Mouse (Mus musculus) midbrain, embryonic 11.5 days (tissue): ENCODE measurements around the gene 2210016F16Rik. TPM values are rescaled to one million over a fixed set of nuclear protein-coding genes. Genes with fewer than 3 reads are reported as not detected.

Experiments used
- ATAC-seq: fragments of 200-750 bp; cut with Nextera tagmentation; 2 replicates; pipeline ENCODE4 v1.8.0; 2017; ENCODE audit warnings: moderate TSS enrichment, moderate library complexity; ENCODE audit not compliant: low FRiP score
- DNase-seq: peaks from one replicate; pipeline ENCODE4 v3.0.0; 2015; ENCODE audit warnings: low spot score; ENCODE audit errors: missing footprints
- H3K27ac ChIP-seq: fragments of 300-500 bp; sonication (generic); 2 replicates; pipeline ENCODE4 v1.5.1; 2014; ENCODE audit warnings: low read depth, low read length
- H3K27me3 ChIP-seq: fragments of 300-500 bp; sonication (generic); 2 replicates; pipeline ENCODE4 v1.6.1; 2014; ENCODE audit warnings: mild to moderate bottlenecking, low read length, moderate library complexity, mixed read lengths; ENCODE audit not compliant: control insufficient read depth, insufficient read depth
- H3K36me3 ChIP-seq: fragments of 300-500 bp; sonication (generic); 2 replicates; pipeline ENCODE4 v1.6.1; 2014; ENCODE audit warnings: mild to moderate bottlenecking, low read length, moderate library complexity, mixed read lengths; ENCODE audit not compliant: control insufficient read depth, insufficient read depth
- H3K4me1 ChIP-seq: fragments of 300-500 bp; sonication (generic); 2 replicates; pipeline ENCODE4 v1.6.1; 2014; ENCODE audit warnings: low read length; ENCODE audit not compliant: control insufficient read depth, insufficient read depth
- H3K4me2 ChIP-seq: fragments of 300-500 bp; sonication (generic); 2 replicates; pipeline ENCODE4 v1.6.1; 2014; ENCODE audit warnings: mild to moderate bottlenecking, moderate library complexity
- H3K4me3 ChIP-seq: fragments of 300-500 bp; sonication (generic); 2 replicates; pipeline ENCODE4 v1.5.1; 2014; ENCODE audit warnings: low read depth, low read length
- H3K9ac ChIP-seq: fragments of 300-500 bp; sonication (generic); 2 replicates; pipeline ENCODE4 v1.6.1; 2014; ENCODE audit warnings: low read length
- H3K9me3 ChIP-seq: fragments of 300-500 bp; sonication (generic); 2 replicates; pipeline ENCODE4 v1.6.1; 2016; ENCODE audit warnings: low read length; ENCODE audit not compliant: control insufficient read depth
- WGBS: fragments of 180-500 bp; shearing (Covaris S2); extraction: QIAGEN DNeasy Blood & Tissue Kit; methylation state at CpG from one replicate; pipeline ENCODE4 v1.1.7; 2014; 5-methylcytosine and 5-hydroxymethylcytosine counted together
- polyA plus RNA-seq: library from polyadenylated mRNA; unstranded; fragments of >200 nt; fragmentation: Nextera tagmentation; extraction: Ambion mirVana; gene quantifications from 2 replicates; pipeline ENCODE4 v1.2.1, GENCODE M21; 2014

2210016F16Rik gene
- polyA plus RNA-seq, 1 experiment from 2014 or later, result 31.1 TPM

- no peak overlapping the region for H3K4me3 ChIP-seq
- no peak overlapping the region for H3K27ac ChIP-seq
- DNase-seq (peak; percentile 89), ATAC-seq (0 out of 2 replicates have a peak, but pooled peaks have one; percentile 8)
- no peaks in the 10 kb centered on the region for H3K27me3 ChIP-seq
- H3K4me1 ChIP-seq, result peaks cover 4% of the 10 kb centered on the region; the same call in 1 of the 2 replicates
- peaks cover 3% of the 10 kb centered on the region; the same call in 1 of the 2 replicates for H3K36me3 ChIP-seq
- WGBS, result 68% methylated on average over 3 of the region's 3 CpGs
- H3K9me3 ChIP-seq, result no peaks in the 10 kb centered on the region
- H3K9ac ChIP-seq, result no peak overlapping the region
- no peak overlapping the region for H3K4me2 ChIP-seq
Observed at GRCm38 (mm10) chr13:58388379-58388778, 3.4 kb upstream of the 2210016F16Rik start.

DNA sequence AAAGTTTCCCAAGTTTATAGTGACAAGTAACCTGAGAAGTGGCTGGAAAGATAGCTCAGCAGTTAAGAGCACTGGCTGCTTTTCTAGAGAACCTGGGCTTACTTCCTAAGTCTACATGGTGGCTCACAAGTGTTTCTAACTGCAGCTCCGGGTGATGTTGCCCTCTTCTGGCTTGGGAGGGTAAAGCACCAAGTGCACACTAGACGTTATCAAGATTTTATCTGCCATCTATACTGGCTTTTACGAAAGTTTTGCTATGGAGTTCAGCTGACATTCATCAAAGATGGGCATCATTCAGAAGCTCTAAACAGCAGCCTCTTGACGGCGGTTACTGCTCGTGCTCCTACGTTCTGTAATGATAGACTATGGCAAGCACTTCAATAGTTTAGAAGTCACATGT lies 2.9 kb upstream of the 2210016F16Rik start:
- H3K4me1 ChIP-seq, result peaks cover 4% of the 10 kb centered on the region; the same call in 1 of the 2 replicates
- no peak overlapping the region for H3K9ac ChIP-seq
- 0 out of 2 replicates have a peak, but pooled peaks have one; percentile 14 for ATAC-seq
- H3K27ac ChIP-seq, result no peak overlapping the region
- H3K36me3 ChIP-seq, result peaks cover 3% of the 10 kb centered on the region; the same call in 1 of the 2 replicates
- no peaks in the 10 kb centered on the region for H3K27me3 ChIP-seq
- H3K4me3 ChIP-seq, result no peak overlapping the region
- DNase-seq, result peak; percentile 94
- no peak overlapping the region for H3K4me2 ChIP-seq
- WGBS, result 21% methylated on average over 7 of the region's 7 CpGs
- no peaks in the 10 kb centered on the region for H3K9me3 ChIP-seq

GRCm38 (mm10) chr13:58385547-58385920 lies 509 bp upstream of the 2210016F16Rik start:
- H3K27me3 ChIP-seq, result no peaks in the 10 kb centered on the region
- ATAC-seq (0 out of 2 replicates have a peak, but pooled peaks have one; percentile 3), DNase-seq (no peak)
- peaks cover 14% of the 10 kb centered on the region for H3K9me3 ChIP-seq
- peak overlapping the region; percentile 89 for H3K9ac ChIP-seq
- H3K27ac ChIP-seq, result no peak overlapping the region
- peaks cover 19% of the 10 kb centered on the region for H3K36me3 ChIP-seq
- peak overlapping the region; percentile 77 for H3K4me3 ChIP-seq
- WGBS, result 87% methylated on average over 7 of the region's 7 CpGs
- peaks cover 4% of the 10 kb centered on the region; the same call in 1 of the 2 replicates for H3K4me1 ChIP-seq
- H3K4me2 ChIP-seq, result peak overlapping the region; percentile 83

GRCm38 (mm10) chr13:58384371-58384770 lies 654 bp downstream of the 2210016F16Rik start:
- H3K9ac ChIP-seq, result peak overlapping the region; percentile 89
- peaks cover 4% of the 10 kb centered on the region; the same call in 1 of the 2 replicates for H3K4me1 ChIP-seq
- H3K4me3 ChIP-seq, result peak overlapping the region; percentile 77
- peak overlapping the region; percentile 83 for H3K4me2 ChIP-seq
- peaks cover 23% of the 10 kb centered on the region for H3K36me3 ChIP-seq
- peaks cover 22% of the 10 kb centered on the region for H3K9me3 ChIP-seq
- WGBS, result 57% methylated on average over 11 of the region's 11 CpGs
- ATAC-seq (no peak), DNase-seq (no peak)
- no peak overlapping the region for H3K27ac ChIP-seq
- H3K27me3 ChIP-seq, result no peaks in the 10 kb centered on the region

GRCm38 (mm10) chr13:58373153-58373470 lies 11.9 kb downstream of the 2210016F16Rik start:
- H3K27ac ChIP-seq, result no peak overlapping the region
- H3K9me3 ChIP-seq, result no peaks in the 10 kb centered on the region
- H3K9ac ChIP-seq, result no peak overlapping the region
- 93% methylated on average over 2 of the region's 2 CpGs for WGBS
- no peak overlapping the region for H3K4me2 ChIP-seq
- no peak for DNase-seq
- H3K4me3 ChIP-seq, result no peak overlapping the region
- H3K4me1 ChIP-seq, result no peaks in the 10 kb centered on the region
- no peak for ATAC-seq
- no peaks in the 10 kb centered on the region for H3K36me3 ChIP-seq
- no peaks in the 10 kb centered on the region for H3K27me3 ChIP-seq

GRCm38 (mm10) chr13:58372278-58373152 lies 12.5 kb downstream of the 2210016F16Rik start:
- ATAC-seq, result no peak
- DNase-seq, result no peak
- Histone ChIP-seq H3K27me3 (no peaks in the 10 kb centered on the region), H3K4me2 (no peak overlapping the region), H3K27ac (no peak overlapping the region), H3K9me3 (no peaks in the 10 kb centered on the region), H3K9ac (no peak overlapping the region), H3K36me3 (no peaks in the 10 kb centered on the region), H3K4me3 (no peak overlapping the region), H3K4me1 (no peaks in the 10 kb centered on the region)
- 85% methylated on average over 5 of the region's 5 CpGs for WGBS

GRCm38 (mm10) chr13:58368835-58369234 lies 16.2 kb downstream of the 2210016F16Rik start:
- Histone ChIP-seq H3K36me3 (no peaks in the 10 kb centered on the region), H3K4me3 (no peak overlapping the region), H3K27me3 (no peaks in the 10 kb centered on the region), H3K4me2 (no peak overlapping the region), H3K9me3 (no peaks in the 10 kb centered on the region), H3K9ac (no peak overlapping the region), H3K27ac (no peak overlapping the region), H3K4me1 (no peaks in the 10 kb centered on the region)
- no peak for ATAC-seq
- DNase-seq, result no peak
- 80% methylated on average over 4 of the region's 4 CpGs for WGBS

- no peaks in the 10 kb centered on the region for H3K36me3 ChIP-seq
- no peaks in the 10 kb centered on the region for H3K27me3 ChIP-seq
- H3K4me3 ChIP-seq, result no peak overlapping the region
- H3K4me2 ChIP-seq, result no peak overlapping the region
- ATAC-seq (no peak), DNase-seq (no peak)
- no peak overlapping the region for H3K9ac ChIP-seq
- WGBS, result 58% methylated on average over 1 of the region's 1 CpGs
- H3K4me1 ChIP-seq, result no peaks in the 10 kb centered on the region
- H3K9me3 ChIP-seq, result no peaks in the 10 kb centered on the region
- H3K27ac ChIP-seq, result no peak overlapping the region
Observed at GRCm38 (mm10) chr13:58367641-58368040, 17.4 kb downstream of the 2210016F16Rik start.

- Histone ChIP-seq H3K9me3 (no peaks in the 10 kb centered on the region), H3K27me3 (no peaks in the 10 kb centered on the region), H3K27ac (no peak overlapping the region), H3K4me1 (no peaks in the 10 kb centered on the region), H3K4me2 (no peak overlapping the region), H3K36me3 (no peaks in the 10 kb centered on the region), H3K4me3 (no peak overlapping the region), H3K9ac (no peak overlapping the region)
- DNase-seq (no peak), ATAC-seq (no peak)
- WGBS, result 87% methylated on average over 3 of the region's 3 CpGs
Observed at GRCm38 (mm10) chr13:58366373-58366772, 18.7 kb downstream of the 2210016F16Rik start.
